Mouse (Mus musculus) Patski (cell line): ENCODE results near the gene Dlgap4. TPM values are rescaled to one million over a fixed set of nuclear protein-coding genes. Genes with fewer than 3 reads are reported as not detected.

Experiments
- ATAC-seq: fragments of 100-300 bp; one replicate; pipeline ENCODE4 v1.8.0; 2021
- CTCF ChIA-PET: fragments of 350-600 bp; sonication (Branson Sonifier 250); formaldehyde crosslinking; loops from one replicate; lab custom pipeline; 2022; ENCODE audit warnings: inconsistent platforms; lab: Charles Lee
- POLR2A ChIA-PET: fragments of 350-600 bp; sonication (Branson Sonifier 250); formaldehyde crosslinking; loops from one replicate; lab custom pipeline; 2022; ENCODE audit warnings: antibody characterized with exemption, inconsistent platforms; lab: Charles Lee
- DNase-seq: peaks from one replicate; pipeline ENCODE4 v3.0.0-alpha.2; 2011; ENCODE audit warnings: low read depth, low spot score
- H3K27me3 ChIP-seq: fragments of 371-371 bp; one replicate; pipeline ENCODE4 v1.5.1; 2021
- CTCF ChIP-seq: fragments of 100-300 bp; IDR thresholded peaks from one replicate; pipeline ENCODE4 v1.5.1; 2021
- in situ Hi-C: fragments of 300-500 bp; cut with MboI; formaldehyde crosslinking; loops from 3 replicates; pipeline ENCODE4 v1.11.1; 2018; ENCODE audit warnings: low pct_unique_long_range_greater_than_20kb, mixed read lengths
- polyA plus RNA-seq: library from polyadenylated mRNA; unstranded; gene quantifications from one replicate; pipeline ENCODE4 v1.2.3, GENCODE M21; 2021

The Dlgap4 gene
- polyA plus RNA-seq, 1 experiment from 2014 or later, result 44.7 TPM

DNA sequence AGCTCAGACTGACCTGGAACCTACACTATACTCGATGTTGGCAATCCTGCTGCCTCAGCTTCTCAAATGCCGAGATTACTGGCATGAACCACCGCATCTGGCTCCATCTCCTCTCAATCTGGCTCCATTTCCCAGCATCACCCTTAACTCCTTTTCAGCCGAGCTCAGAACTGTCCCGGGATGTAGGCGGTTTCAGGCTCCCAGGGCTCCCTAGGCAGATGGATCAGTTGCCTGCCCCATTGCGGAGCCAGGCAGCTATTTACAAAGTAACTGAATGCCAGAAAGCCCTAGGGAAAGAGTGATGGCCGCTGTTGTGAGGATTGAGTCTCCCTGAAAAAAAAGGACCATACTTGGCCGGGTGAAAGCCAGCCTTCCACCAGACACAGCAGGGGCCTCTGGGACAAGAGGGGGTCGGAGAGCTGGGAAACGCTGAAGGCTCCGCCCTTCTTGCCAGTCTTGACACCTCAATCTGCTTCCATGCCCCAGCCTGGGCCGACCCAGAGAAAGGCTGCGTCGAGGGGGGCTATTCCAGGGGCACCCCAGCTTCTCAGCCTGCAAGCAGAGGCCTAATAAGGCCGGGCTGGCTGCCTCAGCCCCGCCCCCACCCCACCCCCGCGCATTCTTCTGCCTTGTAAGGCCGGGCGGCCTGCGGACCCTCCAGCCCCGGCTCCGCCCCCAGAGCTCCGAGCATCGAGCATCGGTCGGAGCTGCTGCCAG, 161.4 kb downstream of the Dlgap4 start, which contains the start of gene Myl9:
Myl9 (plus strand) TSS at position 683 of the 717 bp plus-strand sequence.
- DNase-seq (no peak), ATAC-seq (no peak)
- in situ Hi-C loops, result no loop called here
- no peaks in the 10 kb centered on the region for H3K27me3 ChIP-seq
- ChIA-PET CTCF (no interaction called here), POLR2A (no interaction called here)
- no peak for TF ChIP-seq CTCF

DNA sequence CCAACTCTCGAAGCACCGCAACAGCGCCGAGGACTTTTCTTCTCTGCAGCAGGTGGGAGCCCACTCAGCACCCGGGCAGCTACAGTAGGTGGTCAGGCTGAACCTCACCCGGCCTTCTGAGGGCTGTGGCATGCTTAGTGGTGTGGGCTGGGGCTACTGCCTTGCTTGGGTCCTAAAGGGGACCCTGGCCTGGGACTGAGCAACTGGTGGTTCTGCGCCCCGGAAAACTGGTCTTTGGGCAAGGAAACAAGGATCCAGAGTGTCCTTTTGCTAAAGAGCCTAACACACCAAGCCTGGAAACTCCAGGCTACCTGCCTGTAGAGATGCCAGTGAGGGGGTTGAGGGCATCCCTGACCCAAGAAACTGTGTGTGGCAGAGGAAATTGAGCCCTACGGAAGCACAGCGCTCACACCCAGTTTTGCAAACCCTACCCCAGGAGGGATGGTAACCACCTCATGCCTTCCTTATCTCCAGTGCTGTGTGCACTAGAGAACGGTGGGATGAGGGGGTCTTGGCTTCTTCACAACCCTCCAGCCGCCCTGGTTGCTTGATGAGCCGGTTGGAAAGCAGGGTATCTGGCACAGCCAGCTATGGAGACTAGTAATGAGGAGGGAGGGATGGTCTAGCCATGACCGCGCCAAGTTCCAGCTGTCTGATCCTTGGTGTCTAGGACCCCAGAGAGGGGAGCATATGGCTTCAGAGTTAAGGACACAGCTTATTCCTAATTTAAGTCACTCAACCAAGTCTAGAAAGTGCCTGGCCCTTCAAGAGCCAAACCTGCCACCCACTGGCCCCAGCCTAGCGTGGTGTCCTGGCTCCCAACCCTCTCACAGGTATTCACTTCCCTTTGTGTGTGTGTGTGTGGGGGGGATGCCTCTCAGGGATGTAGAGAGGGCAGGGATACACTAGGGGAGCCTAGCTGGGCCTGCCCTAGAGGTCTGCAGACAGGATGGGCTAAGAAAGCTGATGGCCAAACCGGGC, 162.2 kb downstream of the Dlgap4 start:
- CTCF ChIA-PET, result no interaction called here
- no peak for TF ChIP-seq CTCF
- DNase-seq (no peak), ATAC-seq (no peak)
- no peaks in the 10 kb centered on the region for H3K27me3 ChIP-seq
- in situ Hi-C loops, result no loop called here
- POLR2A ChIA-PET, result interaction anchor here (0.7 kb wide), 1 partner anchor 42 kb away, joined by 3 read pairs; no protein-coding TSS in a partner anchor

DNA sequence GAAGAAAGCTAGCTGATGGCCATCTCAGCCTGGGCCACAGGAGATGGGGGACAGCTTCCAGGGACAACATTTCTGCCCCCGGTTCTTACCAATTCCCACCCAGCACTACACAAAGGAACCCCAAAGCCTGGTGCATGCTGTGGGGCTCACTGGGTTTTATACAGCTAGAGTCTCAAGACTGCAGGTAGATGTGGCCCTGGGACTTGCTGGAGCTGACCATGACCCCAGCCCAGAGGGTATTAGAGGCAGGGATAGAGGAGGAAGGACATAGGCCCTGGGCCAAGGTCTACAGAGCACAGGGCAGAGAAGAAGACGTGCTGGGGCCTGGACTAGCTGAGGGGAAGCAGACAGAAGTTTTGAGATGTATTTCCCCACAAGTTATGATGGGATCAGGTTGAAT, 163.4 kb downstream of the Dlgap4 start:
- no peaks in the 10 kb centered on the region for H3K27me3 ChIP-seq
- no peak for TF ChIP-seq CTCF
- in situ Hi-C loops, result no loop called here
- ChIA-PET POLR2A (no interaction called here), CTCF (interaction anchor here (1.1 kb wide), 1 partner anchor 17 kb away, joined by 3 read pairs; no protein-coding TSS in a partner anchor)
- DNase-seq (no peak), ATAC-seq (no peak)

DNA sequence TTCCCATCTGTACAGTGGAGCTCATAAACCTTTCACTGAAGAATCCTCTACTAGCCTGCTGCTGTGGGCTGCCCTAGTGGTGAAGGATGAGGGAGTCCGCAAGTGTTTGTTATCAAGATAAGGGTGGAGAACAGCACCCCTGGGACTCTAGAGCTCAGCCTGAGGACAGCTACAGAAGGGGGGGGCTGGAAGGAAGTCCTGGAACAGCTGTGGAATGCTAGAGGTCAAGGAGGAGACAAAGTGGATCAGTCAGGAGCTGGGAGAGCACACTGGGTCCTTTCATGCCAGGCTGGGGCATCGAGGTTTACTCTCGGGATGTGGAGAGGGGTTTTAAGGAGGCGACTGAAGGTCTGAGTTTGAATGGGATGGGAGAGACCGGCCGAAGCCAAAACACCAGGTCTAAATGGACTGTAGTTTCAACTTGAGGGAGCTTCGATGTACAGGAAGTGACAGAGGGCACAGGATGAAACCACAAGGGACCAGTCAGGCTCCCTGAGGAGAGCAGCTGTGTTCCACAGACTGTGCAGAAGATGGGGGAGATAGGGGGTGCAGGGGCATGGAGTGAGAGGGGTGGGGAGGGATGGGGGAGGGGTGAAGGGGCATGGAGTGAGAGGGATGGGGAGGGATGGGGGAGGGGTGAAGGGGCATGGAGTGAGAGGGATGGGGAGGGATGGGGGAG, 164.0 kb downstream of the Dlgap4 start:
- ChIA-PET POLR2A (no interaction called here), CTCF (interaction anchor here (1.1 kb wide), 1 partner anchor 18 kb away, joined by 3 read pairs; no protein-coding TSS in a partner anchor)
- no peak for ATAC-seq
- no peak for TF ChIP-seq CTCF
- DNase-seq, result no peak
- no peaks in the 10 kb centered on the region for H3K27me3 ChIP-seq
- in situ Hi-C loops, result no loop called here

DNA sequence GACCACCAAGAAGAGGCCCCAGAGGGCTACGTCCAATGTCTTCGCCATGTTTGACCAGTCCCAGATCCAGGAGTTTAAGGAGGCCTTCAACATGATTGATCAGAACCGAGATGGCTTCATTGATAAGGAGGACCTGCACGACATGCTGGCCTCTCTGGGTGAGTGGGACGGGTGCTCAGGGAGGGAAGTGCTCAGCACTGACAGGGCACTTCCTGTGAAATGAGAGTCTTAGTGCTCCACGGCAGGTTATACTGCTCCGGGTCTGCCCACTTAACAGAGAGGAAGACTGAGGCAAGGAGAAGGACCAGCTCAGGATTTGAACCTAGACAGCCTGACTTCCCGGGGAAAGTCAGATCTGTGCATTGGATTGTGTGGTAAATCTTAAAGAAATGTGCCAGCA, 165.1 kb downstream of the Dlgap4 start:
- DNase-seq (no peak), ATAC-seq (no peak)
- in situ Hi-C loops, result no loop called here
- H3K27me3 ChIP-seq, result no peaks in the 10 kb centered on the region
- no peak for TF ChIP-seq CTCF
- POLR2A ChIA-PET, result no interaction called here
- CTCF ChIA-PET, result no interaction called here

DNA sequence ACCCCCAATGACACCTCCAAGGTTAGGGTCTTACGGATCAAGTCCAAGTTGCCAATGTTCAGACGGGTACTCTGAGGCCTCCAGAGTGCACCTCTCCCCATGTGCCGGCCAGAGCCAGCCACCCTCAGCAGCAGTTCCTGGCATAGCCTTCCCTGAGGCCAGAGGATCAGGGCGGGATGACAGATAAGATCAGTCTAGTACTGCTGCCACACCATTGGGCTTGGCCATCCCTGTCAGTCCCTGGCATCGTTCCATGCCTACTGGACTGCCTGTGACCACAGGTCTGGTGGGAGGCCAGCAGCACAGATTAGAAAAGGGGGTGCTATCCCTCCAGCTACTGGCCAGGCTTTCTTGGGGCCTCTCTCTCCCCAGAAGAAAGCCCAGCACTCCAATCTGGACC, 165.5 kb downstream of the Dlgap4 start:
- ATAC-seq, result no peak
- DNase-seq, result no peak
- H3K27me3 ChIP-seq, result no peaks in the 10 kb centered on the region
- POLR2A ChIA-PET, result no interaction called here
- TF ChIP-seq CTCF, result no peak
- in situ Hi-C loops, result no loop called here
- CTCF ChIA-PET, result no interaction called here

DNA sequence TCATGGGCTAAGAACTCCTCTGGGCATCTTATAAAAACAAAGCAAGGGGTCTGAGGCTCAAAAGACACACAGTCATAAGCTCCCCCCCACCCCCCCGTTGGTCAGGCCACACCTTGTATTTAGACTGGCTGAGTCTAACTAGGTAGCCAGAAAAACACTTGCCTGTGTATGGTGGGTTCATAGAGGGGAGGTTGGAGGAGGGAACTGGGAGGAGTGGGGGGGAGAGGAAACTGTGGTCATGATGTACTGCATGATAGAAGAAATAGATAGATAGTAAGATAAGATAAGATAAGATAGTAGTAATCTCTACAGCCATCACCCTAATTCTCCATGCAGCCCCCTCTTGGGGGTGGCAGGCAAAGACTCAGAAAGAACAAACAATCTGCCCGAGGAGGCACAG, 166.0 kb downstream of the Dlgap4 start:
- in situ Hi-C loops, result no loop called here
- H3K27me3 ChIP-seq, result no peaks in the 10 kb centered on the region
- no peak for TF ChIP-seq CTCF
- DNase-seq (no peak), ATAC-seq (no peak)
- POLR2A ChIA-PET, result no interaction called here
- CTCF ChIA-PET, result no interaction called here

DNA sequence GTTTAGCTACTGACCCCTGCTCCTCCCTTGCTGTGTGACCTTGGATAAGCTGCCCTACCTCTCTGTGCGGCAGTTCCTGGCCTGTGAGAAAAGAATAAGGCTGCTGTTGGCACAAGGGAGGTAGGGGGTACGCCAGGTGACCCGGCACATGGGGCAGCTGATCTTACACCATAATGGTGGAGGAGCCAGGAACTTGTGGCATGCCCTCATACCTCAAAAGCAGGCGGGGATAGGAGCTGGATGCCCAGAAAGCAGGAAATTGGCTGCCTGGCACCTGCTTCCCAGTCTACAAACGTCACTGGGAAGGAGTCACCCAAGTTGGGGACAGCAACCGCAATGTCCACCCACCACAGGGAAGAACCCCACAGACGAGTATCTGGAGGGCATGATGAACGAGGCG, 166.6 kb downstream of the Dlgap4 start:
- in situ Hi-C loops, result no loop called here
- ATAC-seq, result no peak
- no peak for DNase-seq
- ChIA-PET CTCF (no interaction called here), POLR2A (no interaction called here)
- TF ChIP-seq CTCF, result no peak
- no peaks in the 10 kb centered on the region for H3K27me3 ChIP-seq

DNA sequence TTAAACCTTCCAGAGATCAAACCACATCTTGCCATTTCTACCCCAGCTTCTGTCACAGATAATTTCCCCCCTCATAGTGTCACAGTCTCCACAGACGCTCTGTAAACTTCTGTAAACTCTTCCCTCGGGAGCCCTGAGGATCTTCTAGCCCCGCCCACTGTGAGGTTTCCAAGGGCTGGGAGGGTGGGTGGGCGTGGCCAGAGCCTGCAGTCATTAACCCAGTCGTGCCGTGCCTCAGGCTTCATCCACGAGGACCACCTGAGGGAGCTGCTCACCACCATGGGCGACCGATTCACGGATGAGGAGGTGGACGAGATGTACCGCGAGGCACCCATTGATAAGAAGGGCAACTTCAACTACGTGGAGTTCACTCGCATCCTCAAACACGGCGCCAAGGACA, 167.2 kb downstream of the Dlgap4 start:
- TF ChIP-seq CTCF, result no peak
- DNase-seq (no peak), ATAC-seq (no peak)
- H3K27me3 ChIP-seq, result no peaks in the 10 kb centered on the region
- in situ Hi-C loops, result no loop called here
- POLR2A ChIA-PET, result no interaction called here
- CTCF ChIA-PET, result no interaction called here

DNA sequence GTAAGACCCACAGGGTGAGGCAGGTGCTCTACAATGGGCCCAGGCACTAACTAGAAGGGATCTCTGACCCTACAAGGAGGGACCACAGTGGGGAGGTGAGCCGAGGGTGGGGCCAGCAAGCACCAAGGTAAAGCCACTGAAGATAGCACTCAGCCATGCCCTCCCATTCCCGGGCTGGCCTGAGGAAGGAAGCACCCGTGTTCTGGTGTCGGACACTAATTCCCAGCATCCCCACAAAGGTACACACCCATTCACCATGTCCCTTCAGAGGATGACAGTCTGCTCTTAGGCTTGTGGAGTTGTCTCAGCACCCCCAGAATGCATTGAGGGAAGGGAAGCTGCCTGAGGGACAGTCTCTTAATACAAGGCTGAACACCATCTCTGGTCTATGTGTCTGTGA, 167.8 kb downstream of the Dlgap4 start:
- TF ChIP-seq CTCF, result no peak
- H3K27me3 ChIP-seq, result no peaks in the 10 kb centered on the region
- in situ Hi-C loops, result no loop called here
- ATAC-seq, result no peak
- CTCF ChIA-PET, result no interaction called here
- DNase-seq, result no peak
- POLR2A ChIA-PET, result no interaction called here
